Mouse (Mus musculus): Measurements from ENCODE around the gene Rps2. TPM values are rescaled to one million over a fixed set of nuclear protein-coding genes. Genes with fewer than 3 reads are reported as not detected.
A peak's percentile ranks its signal among the peaks of the same experiment; 100 is the strongest.
"Not testable (repeated sequence)": the region's sequence is repeated elsewhere in the genome, so short reads cannot be mapped to it uniquely, and the experiment has no call there.

Gene Rps2
- total RNA-seq (2017), result 574 and 580 TPM in 2 replicates

GRCm38 (mm10) chr17:24717943-24718342 is at the start of gene Rps2, which contains the start of gene Rnf151:
Gene Rps2, plus strand, starts transcription at chr17:24718116.
Gene Rnf151, minus strand, starts transcription at chr17:24718063.
- ATAC-seq (ENCODE audit: extremely low read depth, insufficient number of reproducible peaks, low FRiP score, poor library complexity, severe bottlenecking), result no peak

GRCm38 (mm10) chr17:24669214-24669544 is 48.7 kb upstream of the Rps2 start:
- not testable (repeated sequence) for ATAC-seq (ENCODE audit: extremely low read depth, insufficient number of reproducible peaks, low FRiP score, poor library complexity, severe bottlenecking)

GRCm38 (mm10) chr17:24669545-24670245 is 48.2 kb upstream of the Rps2 start, which contains the start of gene Zfp598:
Gene Zfp598, plus strand, starts transcription at chr17:24669687.
- peak; percentile 91 for ATAC-seq (ENCODE audit: extremely low read depth, insufficient number of reproducible peaks, low FRiP score, poor library complexity, severe bottlenecking)

- no peak for ATAC-seq (ENCODE audit: extremely low read depth, insufficient number of reproducible peaks, low FRiP score, poor library complexity, severe bottlenecking)
These were observed 47.6 kb upstream of the Rps2 start for GRCm38 (mm10) chr17:24670246-24670844.

- ATAC-seq (ENCODE audit: extremely low read depth, insufficient number of reproducible peaks, low FRiP score, poor library complexity, severe bottlenecking), result no peak
These were observed 46.6 kb upstream of the Rps2 start for GRCm38 (mm10) chr17:24671346-24671745.

- ATAC-seq (ENCODE audit: extremely low read depth, insufficient number of reproducible peaks, low FRiP score, poor library complexity, severe bottlenecking), result no peak
These were observed 45.8 kb upstream of the Rps2 start for GRCm38 (mm10) chr17:24672141-24672540.

- no peak for ATAC-seq (ENCODE audit: extremely low read depth, insufficient number of reproducible peaks, low FRiP score, poor library complexity, severe bottlenecking)
These were observed 43.6 kb upstream of the Rps2 start for GRCm38 (mm10) chr17:24674277-24674676.

- ATAC-seq (ENCODE audit: extremely low read depth, insufficient number of reproducible peaks, low FRiP score, poor library complexity, severe bottlenecking), result peak; percentile 71
These were observed 41.7 kb upstream of the Rps2 start for GRCm38 (mm10) chr17:24676187-24676586.

- ATAC-seq (ENCODE audit: extremely low read depth, insufficient number of reproducible peaks, low FRiP score, poor library complexity, severe bottlenecking), result no peak
These were observed 41.0 kb upstream of the Rps2 start for GRCm38 (mm10) chr17:24676877-24677276.

GRCm38 (mm10) chr17:24677500-24678080 is 40.3 kb upstream of the Rps2 start:
- no peak for ATAC-seq (ENCODE audit: extremely low read depth, insufficient number of reproducible peaks, low FRiP score, poor library complexity, severe bottlenecking)

- peak; percentile 51; the same call in 1 of the 2 replicates for ATAC-seq (ENCODE audit: extremely low read depth, insufficient number of reproducible peaks, low FRiP score, poor library complexity, severe bottlenecking)
These were observed 31.4 kb upstream of the Rps2 start for GRCm38 (mm10) chr17:24686514-24686913.

GRCm38 (mm10) chr17:24687146-24687595 is 30.7 kb upstream of the Rps2 start:
- peak; percentile 44; the same call in 1 of the 2 replicates for ATAC-seq (ENCODE audit: extremely low read depth, insufficient number of reproducible peaks, low FRiP score, poor library complexity, severe bottlenecking)

GRCm38 (mm10) chr17:24687599-24687998 is 30.3 kb upstream of the Rps2 start:
- no peak for ATAC-seq (ENCODE audit: extremely low read depth, insufficient number of reproducible peaks, low FRiP score, poor library complexity, severe bottlenecking)

GRCm38 (mm10) chr17:24689251-24690081 is 28.4 kb upstream of the Rps2 start, which contains the start of gene Syngr3:
Gene Syngr3, minus strand, starts transcription at chr17:24689955.
- no peak for ATAC-seq (ENCODE audit: extremely low read depth, insufficient number of reproducible peaks, low FRiP score, poor library complexity, severe bottlenecking)

GRCm38 (mm10) chr17:24692385-24692784 is 25.5 kb upstream of the Rps2 start:
- no peak for ATAC-seq (ENCODE audit: extremely low read depth, insufficient number of reproducible peaks, low FRiP score, poor library complexity, severe bottlenecking)

GRCm38 (mm10) chr17:24695326-24696010 is 22.4 kb upstream of the Rps2 start:
- ATAC-seq (ENCODE audit: extremely low read depth, insufficient number of reproducible peaks, low FRiP score, poor library complexity, severe bottlenecking), result no peak

- peak; percentile 56 for ATAC-seq (ENCODE audit: extremely low read depth, insufficient number of reproducible peaks, low FRiP score, poor library complexity, severe bottlenecking)
These were observed 21.8 kb upstream of the Rps2 start, which contains the start of the genes Gfer and Noxo1 for GRCm38 (mm10) chr17:24696011-24696697. Gene Gfer, minus strand, starts transcription at chr17:24696156. Gene Noxo1, plus strand, starts transcription at chr17:24696234.

GRCm38 (mm10) chr17:24697985-24698384 is 19.9 kb upstream of the Rps2 start:
- no peak for ATAC-seq (ENCODE audit: extremely low read depth, insufficient number of reproducible peaks, low FRiP score, poor library complexity, severe bottlenecking)
